Comparison of ENCODE assay signal across 9 mouse cellular contexts in the genomic region with DNA sequence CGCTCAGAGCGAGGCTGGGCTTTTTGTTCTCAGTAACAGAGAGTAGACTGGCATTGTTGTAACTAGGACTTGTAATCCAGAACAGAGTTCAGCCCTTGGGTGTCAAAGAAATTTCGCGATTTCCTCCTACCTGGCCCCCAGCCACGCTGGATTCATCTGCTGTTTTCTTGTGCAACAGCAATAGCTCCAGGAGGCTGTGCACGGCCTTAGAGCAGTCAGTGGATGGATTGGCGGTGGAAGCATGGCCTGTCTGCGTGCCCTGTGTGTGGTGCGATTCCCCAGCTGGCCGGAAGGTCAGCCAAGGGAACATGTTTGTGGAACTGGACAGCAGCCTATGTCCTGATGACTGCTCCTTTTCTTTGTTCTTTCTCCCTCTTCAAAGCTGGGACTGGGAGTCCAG. TPM values are rescaled to one million over a fixed set of nuclear protein-coding genes. Genes with fewer than 3 reads are reported as not detected.
DNase-seq lines count a peak whose midpoint lies in the region; ATAC-seq and TF ChIP-seq lines count a peak whose summit lies in the region.
"Had no signal": no experiment of that assay in that cellular context is flagged by ENCODE, and none has a peak within 500 bp of the region (broad histone marks: within the 10 kb centered on the region; RNA-seq: fewer than 3 reads in every experiment).

No protein-coding gene starts in this region.

- peak overlapping the region; percentile 57; the same call in 1 of the 2 replicates for H3K27ac ChIP-seq in hindbrain, embryonic 10.5 days
- no peak overlapping the region for H3K27ac ChIP-seq in hindbrain, embryonic 16.5 days (ENCODE audit: low read depth, low read length)
- 0 out of 2 replicates have a peak overlapping the region, but pooled peaks have one; percentile 40 for H3K27ac ChIP-seq in small intestine, adult 2 months (ENCODE audit: insufficient read depth, low read depth, low read length)
- H3K27ac ChIP-seq: limb, embryonic 13.5 days had no signal

- 79% methylated on average over 10 of the region's 10 CpGs for WGBS in hindbrain, embryonic 10.5 days
- WGBS in hindbrain, embryonic 16.5 days, result 75% methylated on average over 10 of the region's 10 CpGs
- 61% methylated on average over 10 of the region's 10 CpGs for WGBS in small intestine, adult 2 months

- H3K4me3 ChIP-seq in hindbrain, embryonic 10.5 days, result no peak overlapping the region
- no peak overlapping the region for H3K4me3 ChIP-seq in hindbrain, embryonic 16.5 days (ENCODE audit: low read length)
- no peak overlapping the region for H3K4me3 ChIP-seq in small intestine, adult 2 months (ENCODE audit: low read depth, low read length)
- H3K4me3 ChIP-seq: limb, embryonic 13.5 days had no signal

- no peak overlapping the region for H3K9ac ChIP-seq in hindbrain, embryonic 16.5 days (ENCODE audit: low read depth, low read length)
- H3K9ac ChIP-seq: limb, embryonic 13.5 days had no signal

- intact Hi-C loops in heart, postnatal 36 days (cut with DNase I), result no loop called here

- no peak overlapping the region for H3K4me2 ChIP-seq in hindbrain, embryonic 16.5 days (ENCODE audit: low read length)
- H3K4me2 ChIP-seq: limb, embryonic 13.5 days had no signal

- DNase-seq in hindbrain, embryonic 10.5 days (ENCODE audit: low spot score), result no peak
- DNase-seq in cerebellum, adult 18-20 months, result peak; percentile 62 to 64
- peak; percentile 75 to 76 for DNase-seq in heart, postnatal 36 days
- DNase-seq in neural tube, embryonic 10.5 days (ENCODE audit: extremely low spot score, low spot score), result no peak
- DNase-seq in right cerebral cortex, adult 2 months (ENCODE audit: low spot score in 2 of 2), result no peak

- no peaks in the 10 kb centered on the region for H3K9me3 ChIP-seq in hindbrain, embryonic 10.5 days
- H3K9me3 ChIP-seq in hindbrain, embryonic 16.5 days (ENCODE audit: control insufficient read depth, low read length), result no peaks in the 10 kb centered on the region
- H3K9me3 ChIP-seq: limb, embryonic 13.5 days had no signal

- H3K27me3 ChIP-seq in hindbrain, embryonic 10.5 days (ENCODE audit: insufficient read depth, poor library complexity, severe bottlenecking), result no peaks in the 10 kb centered on the region
- H3K27me3 ChIP-seq in hindbrain, embryonic 16.5 days (replicated peaks; ENCODE audit: control insufficient read depth, insufficient read depth, low read length), result no peaks in the 10 kb centered on the region
- no peaks in the 10 kb centered on the region for H3K27me3 ChIP-seq in small intestine, adult 2 months (ENCODE audit: control insufficient read depth, insufficient read depth, low read length)

- TF ChIP-seq POLR2A in small intestine, adult 2 months (IDR thresholded peaks at IDR 0.05; ENCODE audit: low read depth, low read length), result no peak

- TF ChIP-seq CTCF in small intestine, adult 2 months (IDR thresholded peaks at IDR 0.05; ENCODE audit: extremely low read depth, insufficient read length, insufficient replicate concordance, low read depth, low read length), result no peak

- H3K4me1 ChIP-seq in hindbrain, embryonic 10.5 days (replicated peaks), result peaks cover 12% of the 10 kb centered on the region; the same call in 1 of the 2 replicates
- no peaks in the 10 kb centered on the region; the same call in 1 of the 2 replicates for H3K4me1 ChIP-seq in hindbrain, embryonic 16.5 days (ENCODE audit: control insufficient read depth, insufficient read depth, low read depth, low read length)
- H3K4me1 ChIP-seq in small intestine, adult 2 months (ENCODE audit: control insufficient read depth, insufficient read depth, insufficient read length, low read length), result peaks cover 2% of the 10 kb centered on the region; the same call in 1 of the 2 replicates

- no peaks in the 10 kb centered on the region for H3K36me3 ChIP-seq in hindbrain, embryonic 10.5 days
- no peaks in the 10 kb centered on the region for H3K36me3 ChIP-seq in hindbrain, embryonic 16.5 days (ENCODE audit: control insufficient read depth, insufficient read depth, low read length)
- H3K36me3 ChIP-seq in small intestine, adult 2 months (ENCODE audit: control insufficient read depth, insufficient read depth, low read length), result no peaks in the 10 kb centered on the region
- H3K36me3 ChIP-seq: limb, embryonic 13.5 days had no signal

- ATAC-seq in hindbrain, embryonic 16.5 days, result no peak
- no peak for ATAC-seq in megakaryocyte, adult 5-6 weeks (ENCODE audit: poor library complexity, severe bottlenecking)

RNA-seq across cellular contexts. Expression of gene Sc5d, which starts 46.4 kb away (rescaled TPM):
- 63.5 and 64.9 TPM in 2 replicates for polyA plus RNA-seq in hindbrain, embryonic 10.5 days (2016; fragmentation: Nextera tagmentation; extraction: Ambion mirVana)
- 79.2 and 84.1 TPM in 2 replicates for polyA plus RNA-seq in hindbrain, embryonic 16.5 days (2015; fragmentation: Nextera tagmentation; extraction: Ambion mirVana)
- total RNA-seq in heart, postnatal 36 days (2021), result 10 to 100 TPM; 17.0 to 17.6 TPM
- 35.5 and 90.5 TPM in 2 replicates for polyA plus RNA-seq in small intestine, adult 2 months (2012; rRNA removed)
- total RNA-seq in megakaryocyte, adult 5-6 weeks (2015), result 25.7 and 27.8 TPM in 2 replicates
- total RNA-seq in megakaryocyte, adult 5-6 weeks (2017), result 41.6 and 58.6 TPM in 2 replicates

Comparison
In these comparisons a context has a peak if more than half of its experiments do, and no peak if none do; other contexts are left out.
1. DNase-seq: peak in cerebellum, adult 18-20 months (2 of 2) and heart, postnatal 36 days (2 of 2); none in hindbrain, embryonic 10.5 days (single experiment), neural tube, embryonic 10.5 days (single experiment) and right cerebral cortex, adult 2 months (0 of 2).